Mouse (Mus musculus): ENCODE results near the gene Plch2. TPM values are rescaled to one million over a fixed set of nuclear protein-coding genes. Genes with fewer than 3 reads are reported as not detected.

Gene Plch2
- total RNA-seq, 2 experiments from 2014 or later, result 83.4 to 90.2 TPM

- intact Hi-C loops (cut with DNase I), result no loop called here
- TF ChIP-seq CTCF (IDR thresholded peaks at IDR 0.05), result no peak
- no peak for DNase-seq (ENCODE audit: extremely low spot score in 1 of 2, low spot score in 2 of 2)
These were observed 48.9 kb downstream of the Plch2 start for GRCm38 (mm10) chr4:155007641-155008040.

GRCm38 (mm10) chr4:155006296-155006695, 50.3 kb downstream of the Plch2 start:
- no peak for DNase-seq (ENCODE audit: extremely low spot score in 1 of 2, low spot score in 2 of 2)
- Histone ChIP-seq H3K4me3 (no peak overlapping the region), H3K27ac (no peak overlapping the region)
- no peak for TF ChIP-seq CTCF (IDR thresholded peaks at IDR 0.05)
- intact Hi-C loops (cut with DNase I), result no loop called here

More at GRCm38 (mm10) chr4:155007641-155008040, 48.9 kb downstream of the Plch2 start:
- no peak overlapping the region for H3K4me3 ChIP-seq
- no peak overlapping the region for H3K27ac ChIP-seq

GRCm38 (mm10) chr4:155005278-155005677, 51.3 kb downstream of the Plch2 start:
- no peak for DNase-seq (ENCODE audit: extremely low spot score in 1 of 2, low spot score in 2 of 2)
- H3K27ac ChIP-seq, result no peak overlapping the region
- H3K4me3 ChIP-seq, result no peak overlapping the region
- TF ChIP-seq CTCF (IDR thresholded peaks at IDR 0.05), result no peak
- intact Hi-C loops (cut with DNase I), result no loop called here

- no peak for TF ChIP-seq CTCF (IDR thresholded peaks at IDR 0.05)
- no peak for DNase-seq (ENCODE audit: extremely low spot score in 1 of 2, low spot score in 2 of 2)
- Histone ChIP-seq H3K27ac (no peak overlapping the region), H3K4me3 (no peak overlapping the region)
- intact Hi-C loops (cut with DNase I), result no loop called here
These were observed 57.2 kb downstream of the Plch2 start for GRCm38 (mm10) chr4:154999379-154999778.

GRCm38 (mm10) chr4:154996572-154997154, 59.9 kb downstream of the Plch2 start:
- no peak overlapping the region for H3K4me3 ChIP-seq
- no peak overlapping the region for H3K27ac ChIP-seq
- no peak for DNase-seq (ENCODE audit: extremely low spot score in 1 of 2, low spot score in 2 of 2)
- intact Hi-C loops (cut with DNase I), result no loop called here
- TF ChIP-seq CTCF (IDR thresholded peaks at IDR 0.05), result peak; percentile 21

GRCm38 (mm10) chr4:154994876-154995275, 61.7 kb downstream of the Plch2 start:
- intact Hi-C loops (cut with DNase I), result no loop called here
- Histone ChIP-seq H3K4me3 (no peak overlapping the region), H3K27ac (no peak overlapping the region)

GRCm38 (mm10) chr4:154986750-154987149, 69.8 kb downstream of the Plch2 start:
- intact Hi-C loops (cut with DNase I), result no loop called here
- Histone ChIP-seq H3K4me3 (no peak overlapping the region), H3K27ac (no peak overlapping the region)
- no peak for TF ChIP-seq CTCF (IDR thresholded peaks at IDR 0.05)
- no peak for DNase-seq (ENCODE audit: extremely low spot score in 1 of 2, low spot score in 2 of 2)

More at GRCm38 (mm10) chr4:154994876-154995275, 61.7 kb downstream of the Plch2 start:
- no peak for TF ChIP-seq CTCF (IDR thresholded peaks at IDR 0.05)
- DNase-seq (ENCODE audit: extremely low spot score in 1 of 2, low spot score in 2 of 2), result no peak

- H3K4me3 ChIP-seq, result peak overlapping the region; percentile 30; the same call in 1 of the 2 replicates
- intact Hi-C loops (cut with DNase I), result no loop called here
- H3K27ac ChIP-seq, result peak overlapping the region; percentile 60
- peak; percentile 74 to 79 for DNase-seq (ENCODE audit: extremely low spot score in 1 of 2, low spot score in 2 of 2)
- TF ChIP-seq CTCF (IDR thresholded peaks at IDR 0.05), result peak; percentile 82
These were observed 70.5 kb downstream of the Plch2 start for GRCm38 (mm10) chr4:154986096-154986495.

- Histone ChIP-seq H3K4me3 (no peak overlapping the region), H3K27ac (peak overlapping the region; percentile 60; the same call in 1 of the 2 replicates)
- no peak for DNase-seq (ENCODE audit: extremely low spot score in 1 of 2, low spot score in 2 of 2)
- no peak for TF ChIP-seq CTCF (IDR thresholded peaks at IDR 0.05)
- intact Hi-C loops (cut with DNase I), result no loop called here
These were observed 71.3 kb downstream of the Plch2 start for GRCm38 (mm10) chr4:154985151-154985777.

- no peak for DNase-seq (ENCODE audit: extremely low spot score in 1 of 2, low spot score in 2 of 2)
These were observed 72.8 kb downstream of the Plch2 start for GRCm38 (mm10) chr4:154983767-154984166.

GRCm38 (mm10) chr4:154982247-154983120, 74.1 kb downstream of the Plch2 start:
- TF ChIP-seq CTCF (IDR thresholded peaks at IDR 0.05), result no peak
- no peak overlapping the region for H3K27ac ChIP-seq
- intact Hi-C loops (cut with DNase I), result no loop called here
- no peak for DNase-seq (ENCODE audit: extremely low spot score in 1 of 2, low spot score in 2 of 2)
- no peak overlapping the region for H3K4me3 ChIP-seq

More at GRCm38 (mm10) chr4:154983767-154984166, 72.8 kb downstream of the Plch2 start:
- no peak overlapping the region for H3K4me3 ChIP-seq
- no peak for TF ChIP-seq CTCF (IDR thresholded peaks at IDR 0.05)
- intact Hi-C loops (cut with DNase I), result no loop called here
- no peak overlapping the region for H3K27ac ChIP-seq

- intact Hi-C loops (cut with DNase I), result loop anchor here (1.0 to 2.0 kb wide), 2 partner anchors 73 to 85 kb away; no protein-coding TSS in a partner anchor
- Histone ChIP-seq H3K4me3 (no peak overlapping the region), H3K27ac (peak overlapping the region; percentile 69; the same call in 1 of the 2 replicates)
- peak; percentile 83 for TF ChIP-seq CTCF (IDR thresholded peaks at IDR 0.05)
- DNase-seq (ENCODE audit: extremely low spot score in 1 of 2, low spot score in 2 of 2), result peak; percentile 68 to 81
These were observed 75.1 kb downstream of the Plch2 start for GRCm38 (mm10) chr4:154981530-154981929.
